Mouse (Mus musculus) liver, postnatal 0 days (tissue): ENCODE measurements around the gene Ercc2. TPM values are rescaled to one million over a fixed set of nuclear protein-coding genes. Genes with fewer than 3 reads are reported as not detected.

Source experiments
- ATAC-seq: fragments of 200-750 bp; cut with Nextera tagmentation; 2 replicates; pipeline ENCODE4 v1.8.0; 2017; ENCODE audit warnings: mild to moderate bottlenecking, moderate library complexity
- DNase-seq: peaks from one replicate; pipeline ENCODE4 v3.0.0-alpha.2; 2016
- H3K27ac ChIP-seq: fragments of 300-500 bp; sonication (generic); 2 replicates; pipeline ENCODE4 v1.5.1; 2014; ENCODE audit warnings: antibody characterized with exemption, moderate library complexity, mild to moderate bottlenecking, low read depth
- H3K27me3 ChIP-seq: fragments of 300-500 bp; sonication (generic); 2 replicates; pipeline ENCODE4 v1.6.1; 2014; ENCODE audit warnings: low read length, control low read depth, mixed read lengths; ENCODE audit not compliant: insufficient read depth
- H3K36me3 ChIP-seq: fragments of 300-500 bp; sonication (generic); replicated peaks from 2 replicates; pipeline ENCODE4 v1.6.1; 2014; ENCODE audit warnings: mild to moderate bottlenecking, control low read depth, low read length, moderate library complexity, mixed read lengths; ENCODE audit not compliant: insufficient read depth
- H3K4me1 ChIP-seq: fragments of 300-500 bp; sonication (generic); 2 replicates; pipeline ENCODE4 v1.6.1; 2014; ENCODE audit warnings: antibody characterized with exemption, mild to moderate bottlenecking, control low read depth; ENCODE audit not compliant: insufficient read depth
- H3K4me2 ChIP-seq: fragments of 300-500 bp; sonication (generic); 2 replicates; pipeline ENCODE4 v1.6.1; 2014; ENCODE audit warnings: low read depth, mild to moderate bottlenecking, low read length, moderate library complexity, mixed read lengths
- H3K4me3 ChIP-seq: fragments of 300-500 bp; sonication (generic); 2 replicates; pipeline ENCODE4 v1.5.1; 2014; ENCODE audit warnings: low read depth, low read length
- H3K9ac ChIP-seq: fragments of 300-500 bp; sonication (generic); replicated peaks from 2 replicates; pipeline ENCODE4 v1.6.1; 2014; ENCODE audit warnings: mild to moderate bottlenecking, moderate library complexity
- H3K9me3 ChIP-seq: fragments of 300-500 bp; sonication (generic); 2 replicates; pipeline ENCODE4 v1.6.1; 2016; ENCODE audit warnings: mild to moderate bottlenecking, control low read depth, low read length, mixed read lengths
- CTCF ChIP-seq: sonication (generic); IDR thresholded peaks from 2 replicates; pipeline ENCODE4 v1.5.1; 2016; ENCODE audit warnings: antibody characterized with exemption, low read depth
- EP300 ChIP-seq: IDR thresholded peaks from 2 replicates; pipeline ENCODE4 v1.6.1; 2016; ENCODE audit warnings: antibody characterized with exemption, low read depth, mild to moderate bottlenecking
- WGBS: fragments of 180-500 bp; shearing (Covaris S2); extraction: QIAGEN DNeasy Blood & Tissue Kit; methylation state at CpG from one replicate; pipeline ENCODE4 v1.1.7; 2014; ENCODE audit not compliant: insufficient replicate concordance; 5-methylcytosine and 5-hydroxymethylcytosine counted together
- polyA plus RNA-seq: library from polyadenylated mRNA; unstranded; fragments of >200 nt; fragmentation: Nextera tagmentation; extraction: Ambion mirVana; gene quantifications from 2 replicates; pipeline ENCODE4 v1.2.1, GENCODE M21; 2015

The Ercc2 gene
- polyA plus RNA-seq, 1 experiment from 2014 or later = 3.8 TPM

GRCm38 (mm10) chr7:19365376-19365775, 16.4 kb upstream of the Ercc2 start:
- no peak overlapping the region for H3K4me2 ChIP-seq
- ATAC-seq = no peak
- no peak overlapping the region for H3K9ac ChIP-seq
- no peak overlapping the region for H3K27ac ChIP-seq
- WGBS = 74% methylated on average over 4 of the region's 4 CpGs
- TF ChIP-seq EP300 (no peak), CTCF (no peak)
- peaks cover 3% of the 10 kb centered on the region; the same call in 1 of the 2 replicates for H3K27me3 ChIP-seq
- H3K9me3 ChIP-seq = no peaks in the 10 kb centered on the region
- no peak for DNase-seq
- no peaks in the 10 kb centered on the region for H3K36me3 ChIP-seq
- no peak overlapping the region for H3K4me3 ChIP-seq
- peaks cover 28% of the 10 kb centered on the region for H3K4me1 ChIP-seq

- peak; percentile 56 for DNase-seq
- WGBS = 26% methylated on average over 16 of the region's 16 CpGs
- Histone ChIP-seq H3K9me3 (no peaks in the 10 kb centered on the region), H3K36me3 (no peaks in the 10 kb centered on the region), H3K27ac (no peak overlapping the region), H3K4me1 (peaks cover 5% of the 10 kb centered on the region), H3K27me3 (peaks cover 3% of the 10 kb centered on the region; the same call in 1 of the 2 replicates), H3K9ac (no peak overlapping the region), H3K4me3 (no peak overlapping the region), H3K4me2 (no peak overlapping the region)
- TF ChIP-seq CTCF = no peak
- TF ChIP-seq EP300 = no peak
- ATAC-seq = no peak; the same call in 1 of the 2 replicates
Measured at GRCm38 (mm10) chr7:19368380-19368779, 13.4 kb upstream of the Ercc2 start.

- Histone ChIP-seq H3K9me3 (no peaks in the 10 kb centered on the region), H3K27ac (no peak overlapping the region), H3K36me3 (no peaks in the 10 kb centered on the region), H3K4me3 (peak overlapping the region; percentile 33; the same call in 1 of the 2 replicates), H3K27me3 (peaks cover 3% of the 10 kb centered on the region; the same call in 1 of the 2 replicates), H3K4me1 (peaks cover 5% of the 10 kb centered on the region), H3K9ac (peak overlapping the region; percentile 48), H3K4me2 (peak overlapping the region; percentile 78)
- 16% methylated on average over 45 of the region's 46 CpGs for WGBS
- TF ChIP-seq EP300 = no peak
- peak; percentile 80 for TF ChIP-seq CTCF
- DNase-seq (peak; percentile 70), ATAC-seq (peak; percentile 50)
Measured at GRCm38 (mm10) chr7:19369823-19370425, 11.9 kb upstream of the Ercc2 start.

- H3K4me1 ChIP-seq = peaks cover 5% of the 10 kb centered on the region
- no peaks in the 10 kb centered on the region for H3K9me3 ChIP-seq
- TF ChIP-seq CTCF (no peak), EP300 (no peak)
- H3K36me3 ChIP-seq = no peaks in the 10 kb centered on the region
- peaks cover 3% of the 10 kb centered on the region; the same call in 1 of the 2 replicates for H3K27me3 ChIP-seq
- WGBS = 92% methylated on average over 2 of the region's 2 CpGs
- DNase-seq (no peak), ATAC-seq (no peak)
- H3K9ac ChIP-seq = no peak overlapping the region
- H3K27ac ChIP-seq = no peak overlapping the region
- H3K4me3 ChIP-seq = no peak overlapping the region
- H3K4me2 ChIP-seq = no peak overlapping the region
Measured at GRCm38 (mm10) chr7:19373367-19373766, 8.4 kb upstream of the Ercc2 start.

GRCm38 (mm10) chr7:19375368-19375767, 6.4 kb upstream of the Ercc2 start:
- no peak overlapping the region for H3K9ac ChIP-seq
- DNase-seq (peak; percentile 13), ATAC-seq (no peak)
- no peak overlapping the region for H3K27ac ChIP-seq
- no peaks in the 10 kb centered on the region for H3K9me3 ChIP-seq
- H3K4me1 ChIP-seq = no peaks in the 10 kb centered on the region
- no peak overlapping the region for H3K4me3 ChIP-seq
- no peak overlapping the region for H3K4me2 ChIP-seq
- 81% methylated on average over 18 of the region's 18 CpGs for WGBS
- TF ChIP-seq EP300 (no peak), CTCF (no peak)
- H3K27me3 ChIP-seq = no peaks in the 10 kb centered on the region
- no peaks in the 10 kb centered on the region for H3K36me3 ChIP-seq

GRCm38 (mm10) chr7:19376019-19376418, 5.8 kb upstream of the Ercc2 start:
- no peak overlapping the region for H3K4me2 ChIP-seq
- TF ChIP-seq CTCF = no peak
- no peak for TF ChIP-seq EP300
- no peaks in the 10 kb centered on the region for H3K27me3 ChIP-seq
- H3K9ac ChIP-seq = no peak overlapping the region
- no peak overlapping the region for H3K27ac ChIP-seq
- no peak overlapping the region for H3K4me3 ChIP-seq
- peak; percentile 72 for ATAC-seq
- no peak for DNase-seq
- WGBS = 51% methylated on average over 4 of the region's 4 CpGs
- no peaks in the 10 kb centered on the region for H3K36me3 ChIP-seq
- H3K4me1 ChIP-seq = no peaks in the 10 kb centered on the region
- H3K9me3 ChIP-seq = no peaks in the 10 kb centered on the region

GRCm38 (mm10) chr7:19378049-19378448, 3.8 kb upstream of the Ercc2 start:
- WGBS = 74% methylated on average over 8 of the region's 8 CpGs
- H3K9me3 ChIP-seq = no peaks in the 10 kb centered on the region

More at GRCm38 (mm10) chr7:19378049-19378448, 3.8 kb upstream of the Ercc2 start:
- no peak for DNase-seq
- TF ChIP-seq CTCF = no peak
- Histone ChIP-seq H3K4me2 (no peak overlapping the region), H3K27ac (no peak overlapping the region), H3K4me3 (no peak overlapping the region), H3K9ac (no peak overlapping the region), H3K27me3 (no peaks in the 10 kb centered on the region), H3K4me1 (peaks cover 7% of the 10 kb centered on the region), H3K36me3 (no peaks in the 10 kb centered on the region)
- ATAC-seq = no peak
